Comparison of ENCODE assay signal across 9 mouse cellular contexts in the genomic region with DNA sequence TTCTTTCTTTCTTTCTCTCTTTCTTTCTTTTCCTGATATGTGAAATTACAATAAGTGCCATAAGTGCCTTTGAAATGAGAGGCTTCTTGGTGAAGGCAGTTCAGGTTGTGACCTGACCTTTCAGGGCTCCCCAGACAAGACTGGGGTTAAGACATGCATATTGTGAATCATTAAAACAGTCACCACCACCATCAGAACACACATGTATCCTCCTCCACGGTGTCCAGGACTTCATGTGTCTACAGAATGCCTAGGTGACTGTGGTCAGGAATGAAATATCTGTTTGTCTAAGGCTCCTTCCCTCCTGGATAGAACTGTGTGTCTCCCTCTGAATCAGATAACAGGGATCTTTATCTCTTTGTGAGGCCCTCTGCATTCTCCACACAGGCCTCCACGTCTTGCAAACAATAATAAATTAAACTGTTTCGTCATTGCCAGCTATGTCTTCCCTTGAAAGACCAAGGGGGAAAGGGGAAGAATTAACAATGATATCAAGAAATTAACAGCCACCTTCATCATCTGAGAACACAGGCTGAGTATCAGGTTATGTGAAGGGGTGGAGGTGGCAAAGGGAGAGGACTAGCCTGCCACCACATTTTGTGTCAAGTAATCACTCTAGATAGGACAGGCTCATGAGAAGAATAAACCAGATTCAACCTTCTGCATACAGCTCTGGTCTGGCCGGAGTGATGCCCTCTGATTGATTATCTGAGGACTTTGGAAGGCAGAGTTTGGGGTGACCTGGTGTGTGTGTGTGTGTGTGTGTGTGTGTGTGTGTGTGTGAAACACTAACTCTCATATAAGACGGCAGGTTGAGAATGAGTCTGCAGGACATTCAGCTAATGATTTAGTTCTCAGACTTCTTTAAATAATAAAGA. TPM values are rescaled to one million over a fixed set of nuclear protein-coding genes. Genes with fewer than 3 reads are reported as not detected.
DNase-seq lines count a peak whose midpoint lies in the region; ATAC-seq and TF ChIP-seq lines count a peak whose summit lies in the region.
"Had no signal": no experiment of that assay in that cellular context is flagged by ENCODE, and none has a peak within 500 bp of the region (broad histone marks: within the 10 kb centered on the region; RNA-seq: fewer than 3 reads in every experiment).

No protein-coding gene starts in this region.

- H3K9me3 ChIP-seq in heart, embryonic 12.5 days (replicated peaks), result no peaks in the 10 kb centered on the region
- no peaks in the 10 kb centered on the region for H3K9me3 ChIP-seq in hindbrain, embryonic 11.5 days (ENCODE audit: control insufficient read depth, low read length)
- H3K9me3 ChIP-seq in midbrain, embryonic 12.5 days, result no peaks in the 10 kb centered on the region

- no peak for DNase-seq in heart, postnatal 4 days
- DNase-seq in hindbrain, embryonic 11.5 days (ENCODE audit: low spot score), result peak; percentile 43
- no peak for DNase-seq in layer of hippocampus, adult 8-10 months (ENCODE audit: low spot score in 2 of 2)
- DNase-seq in frontal cortex, postnatal 10 days (ENCODE audit: low spot score in 2 of 2), result no peak

- peak overlapping the region; percentile 86 for H3K4me2 ChIP-seq in heart, embryonic 12.5 days
- H3K4me2 ChIP-seq in hindbrain, embryonic 11.5 days (replicated peaks; ENCODE audit: low read depth, low read length), result peak overlapping the region; percentile 91
- H3K4me2 ChIP-seq in midbrain, embryonic 12.5 days (replicated peaks), result peak overlapping the region; percentile 66

- H3K4me1 ChIP-seq in heart, embryonic 12.5 days (replicated peaks), result 0 out of 2 replicates have a peak, but pooled peaks cover 24% of the 10 kb centered on the region
- no peaks in the 10 kb centered on the region for H3K4me1 ChIP-seq in cortical plate, adult 2 months (ENCODE audit: control insufficient read depth, insufficient read depth, low read length)
- H3K4me1 ChIP-seq in hindbrain, embryonic 11.5 days (replicated peaks; ENCODE audit: control insufficient read depth, insufficient read depth, low read length), result peaks cover 3% of the 10 kb centered on the region
- peaks cover 9% of the 10 kb centered on the region; the same call in 1 of the 2 replicates for H3K4me1 ChIP-seq in midbrain, embryonic 12.5 days

- TF ChIP-seq POLR2A in cortical plate, adult 2 months (IDR thresholded peaks at IDR 0.05; ENCODE audit: extremely low read depth, insufficient read depth, low read length), result no peak

- peak overlapping the region; percentile 92 for H3K9ac ChIP-seq in heart, embryonic 12.5 days
- peak overlapping the region; percentile 100 for H3K9ac ChIP-seq in hindbrain, embryonic 11.5 days (ENCODE audit: low read depth, low read length)
- peak overlapping the region; percentile 99 for H3K9ac ChIP-seq in midbrain, embryonic 12.5 days (replicated peaks)

- H3K27me3 ChIP-seq in heart, embryonic 12.5 days (replicated peaks), result peaks cover 38% of the 10 kb centered on the region
- H3K27me3 ChIP-seq in hindbrain, embryonic 11.5 days (ENCODE audit: control insufficient read depth, insufficient read depth, low read length), result no peaks in the 10 kb centered on the region
- peaks cover 57% of the 10 kb centered on the region for H3K27me3 ChIP-seq in midbrain, embryonic 12.5 days
- H3K27me3 ChIP-seq: CH12.LX had no signal

- no peak for TF ChIP-seq CTCF in cortical plate, adult 2 months (IDR thresholded peaks at IDR 0.05; ENCODE audit: extremely low read depth, insufficient read depth, low read length)

- H3K27ac ChIP-seq in heart, embryonic 12.5 days (ENCODE audit: poor library complexity, severe bottlenecking), result no peak overlapping the region
- peak overlapping the region; percentile 46 for H3K27ac ChIP-seq in cortical plate, adult 2 months (ENCODE audit: insufficient read depth, low read length)
- H3K27ac ChIP-seq in hindbrain, embryonic 11.5 days (ENCODE audit: low read depth, low read length), result peak overlapping the region; percentile 100
- H3K27ac ChIP-seq in midbrain, embryonic 12.5 days (replicated peaks), result peak overlapping the region; percentile 99

- peak overlapping the region; percentile 93 for H3K4me3 ChIP-seq in heart, embryonic 12.5 days
- peak overlapping the region; percentile 36; the same call in 1 of the 2 replicates for H3K4me3 ChIP-seq in cortical plate, adult 2 months (ENCODE audit: insufficient read depth, low read length)
- H3K4me3 ChIP-seq in hindbrain, embryonic 11.5 days (ENCODE audit: low read depth, low read length), result peak overlapping the region; percentile 92
- peak overlapping the region; percentile 85 for H3K4me3 ChIP-seq in midbrain, embryonic 12.5 days

- peaks cover 11% of the 10 kb centered on the region for H3K36me3 ChIP-seq in heart, embryonic 12.5 days
- H3K36me3 ChIP-seq in hindbrain, embryonic 11.5 days (ENCODE audit: control insufficient read depth, insufficient read depth, low read length), result peaks cover 2% of the 10 kb centered on the region; the same call in 1 of the 2 replicates
- peaks cover 11% of the 10 kb centered on the region; the same call in 1 of the 2 replicates for H3K36me3 ChIP-seq in midbrain, embryonic 12.5 days

- WGBS in heart, embryonic 12.5 days, result 30% methylated on average over 5 of the region's 5 CpGs
- 3% methylated on average over 5 of the region's 5 CpGs for WGBS in hindbrain, embryonic 11.5 days
- WGBS in midbrain, embryonic 12.5 days, result 16% methylated on average over 5 of the region's 5 CpGs

- ATAC-seq in heart, embryonic 12.5 days (ENCODE audit: insufficient number of reproducible peaks, low FRiP score), result no peak
- ATAC-seq in hindbrain, embryonic 11.5 days (ENCODE audit: low FRiP score), result no peak
- no peak for ATAC-seq in midbrain, embryonic 12.5 days (ENCODE audit: low FRiP score, low read depth)
- no peak for ATAC-seq in inflammation-experienced regulatory T-cells, adult 6 months

RNA-seq across cellular contexts. Expression of a gene that starts 10.6 kb away (rescaled TPM):
- 26.5 and 27.7 TPM in 2 replicates for polyA plus RNA-seq in heart, embryonic 12.5 days (2016; fragmentation: Nextera tagmentation; extraction: Ambion mirVana)
- total RNA-seq in heart, postnatal 4 days (2021), result 10 to 100 TPM; 34.3 to 35.0 TPM
- 13.8 and 21.2 TPM in 2 replicates for polyA plus RNA-seq in cortical plate, adult 2 months (2012; rRNA removed)
- polyA plus RNA-seq in hindbrain, embryonic 11.5 days (2014; fragmentation: Nextera tagmentation; extraction: Ambion mirVana), result 95.6 and 120 TPM in 2 replicates
- polyA plus RNA-seq in midbrain, embryonic 12.5 days (2016; fragmentation: Nextera tagmentation; extraction: Ambion mirVana), result 105 and 143 TPM in 2 replicates
- polyA plus RNA-seq in inflammation-experienced regulatory T-cells, adult 6 months (2017; shearing (Covaris generic)), result under 1 TPM in 1 of 3 experiments, not detected in 2; 0.32 TPM
- total RNA-seq in layer of hippocampus, adult 8-10 months (2022), result 10 to 100 TPM; 40.5 to 53.3 (median 45.9) TPM
- total RNA-seq: CH12.LX had no signal

Comparison
In these comparisons a context has a peak if more than half of its experiments do, and no peak if none do; other contexts are left out.
1. H3K4me3 ChIP-seq: peak in every context shown above with its lines; median percentile 93 in heart, embryonic 12.5 days; 92 in hindbrain, embryonic 11.5 days; 85 in midbrain, embryonic 12.5 days; 36 in cortical plate, adult 2 months.
2. RNA of a gene that starts 10.6 kb away (polyA plus RNA-seq): 95.6 to 120 TPM in hindbrain, embryonic 11.5 days, 105 to 143 TPM in midbrain, embryonic 12.5 days, 26.5 to 27.7 TPM in heart, embryonic 12.5 days and 13.8 to 21.2 TPM in cortical plate, adult 2 months; 0.32 TPM in inflammation-experienced regulatory T-cells, adult 6 months; every median in the first group is over 10 times any median in the second.
3. Peak in every context shown above with its lines, with median percentiles within 50 percentile points of each other: H3K4me2 ChIP-seq and H3K9ac ChIP-seq.